Mouse (Mus musculus) gastrocnemius, postnatal 25 days (tissue): ENCODE results near the gene Spns3. TPM values are rescaled to one million over a fixed set of nuclear protein-coding genes. Genes with fewer than 3 reads are reported as not detected.

Experiments
- DNase-seq: peaks from one replicate; pipeline ENCODE4 v3.0.0; 2022
- total RNA-seq, 2 experiments: library from RNA; stranded (reverse); gene quantifications; 1 replicate in 1 of 2; 2 replicates in 1 of 2; pipeline ENCODE4 v1.2.3; 2021

Spns3 gene
- total RNA-seq, 2 experiments from 2014 or later = 0.11 to 0.26 TPM

DNA sequence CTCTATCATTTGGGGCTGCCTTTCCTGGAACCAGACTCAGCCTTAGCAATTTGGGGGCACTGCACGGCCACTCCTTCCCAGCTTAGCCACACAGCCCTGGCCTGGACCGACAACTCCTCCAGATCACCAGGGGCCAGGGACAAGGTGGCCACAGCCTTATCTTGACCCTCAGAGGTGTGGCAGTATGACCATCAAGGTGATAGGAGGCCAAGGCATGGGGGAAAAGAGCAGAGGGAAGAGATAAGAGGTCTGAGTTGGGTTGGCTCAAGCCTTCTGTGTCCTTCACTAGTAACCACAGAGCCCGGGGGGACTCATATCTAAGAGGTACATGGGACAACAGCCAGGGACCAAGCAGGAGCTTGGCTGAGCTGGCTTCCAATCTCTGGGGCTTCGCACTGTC is 68.4 kb downstream of the Spns3 start:
- DNase-seq = no peak

DNA sequence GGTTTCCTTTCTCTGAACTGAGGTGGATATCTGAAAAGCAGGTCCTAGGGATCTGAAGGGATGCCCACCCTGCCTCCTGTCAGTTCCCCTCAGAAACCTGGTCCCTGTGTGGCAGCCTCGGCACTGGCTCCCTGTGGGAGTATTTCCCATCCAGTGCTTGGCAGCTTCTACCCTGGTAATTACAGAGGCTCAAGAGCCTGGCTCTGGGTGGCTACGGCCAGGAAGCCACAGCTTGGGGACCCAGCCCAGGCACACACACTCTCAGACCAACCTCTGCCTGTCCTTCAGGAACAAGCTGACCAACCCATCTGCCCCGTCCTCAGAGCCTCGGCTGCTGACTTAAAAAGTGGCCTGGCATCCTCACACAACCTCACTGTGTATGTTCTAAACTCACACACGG is 69.0 kb downstream of the Spns3 start:
- DNase-seq = no peak

DNA sequence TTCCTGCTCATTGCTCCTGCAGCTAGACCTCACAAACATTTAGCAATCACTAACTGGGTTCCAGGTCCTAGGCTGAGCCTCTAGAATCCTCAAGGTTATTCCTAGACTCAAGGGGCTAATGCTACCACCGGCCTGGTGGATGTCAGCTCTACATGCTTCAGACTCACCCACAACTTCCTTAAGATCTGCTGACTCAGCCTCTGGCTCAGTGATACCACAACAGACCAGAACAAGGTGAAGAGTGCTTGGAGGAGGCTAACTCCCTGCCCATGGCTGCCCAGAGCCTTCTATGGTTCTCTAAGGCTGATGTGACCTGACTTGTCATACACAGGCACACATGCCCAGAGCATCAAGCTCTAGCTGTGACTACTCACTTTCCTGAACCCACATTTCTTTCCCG is 70.8 kb downstream of the Spns3 start:
- no peak for DNase-seq

DNA sequence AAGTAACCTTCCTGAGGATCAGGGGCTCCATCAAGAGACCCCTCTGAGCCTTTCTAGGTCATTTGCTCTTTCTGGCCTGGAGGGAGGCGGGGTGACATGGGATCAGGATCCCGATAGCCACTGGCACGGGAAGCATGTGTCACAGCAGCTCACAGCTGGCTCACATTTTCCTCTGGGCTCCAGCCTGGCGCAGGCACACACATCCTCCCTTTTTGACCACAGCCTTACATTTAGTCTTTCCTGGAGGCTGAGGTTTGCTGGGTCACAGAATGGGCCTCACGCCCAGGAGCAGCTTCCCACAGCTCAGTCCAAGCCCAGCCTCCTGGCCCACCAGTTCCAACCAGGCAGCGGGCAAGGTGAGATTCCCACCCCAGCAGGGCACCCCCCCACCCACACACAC is 72.1 kb downstream of the Spns3 start:
- no peak for DNase-seq

DNA sequence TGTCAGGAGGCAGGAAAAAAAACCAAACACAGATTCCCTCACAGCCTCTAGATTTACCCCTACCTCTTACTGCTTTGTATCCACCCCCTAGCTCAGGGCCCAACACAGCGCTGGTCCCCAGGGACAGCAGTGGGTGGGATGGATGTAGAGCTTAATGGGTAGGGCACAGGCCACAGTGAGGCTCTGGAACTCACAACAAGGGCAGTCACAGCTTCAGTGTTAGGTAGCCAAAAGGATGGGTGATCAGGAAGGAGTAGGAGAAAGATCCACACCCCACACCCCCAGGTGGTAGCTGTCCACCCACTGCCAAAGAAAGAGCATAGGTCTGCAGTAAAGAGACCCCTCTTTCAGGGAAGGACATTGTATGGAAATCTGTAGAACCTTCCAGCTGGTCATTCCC is 72.7 kb downstream of the Spns3 start:
- no peak for DNase-seq

DNA sequence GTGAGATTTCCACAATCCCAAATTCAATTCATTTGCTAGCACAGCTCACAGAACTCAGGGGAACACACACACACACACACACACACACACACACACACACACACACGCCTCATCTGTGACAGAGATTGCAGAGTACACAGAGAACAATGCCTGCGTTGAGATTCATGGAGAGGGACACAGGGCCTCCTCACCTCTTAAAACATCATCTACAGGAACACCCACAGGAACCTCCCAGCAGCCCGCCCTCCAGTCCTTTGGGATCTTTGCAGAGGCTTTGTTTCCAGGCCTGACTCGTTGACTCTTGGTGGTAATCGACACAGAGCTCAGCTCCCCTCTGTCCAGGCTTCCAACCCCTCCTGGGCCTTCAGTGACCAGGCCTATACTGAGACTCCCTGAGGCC is 73.1 kb downstream of the Spns3 start:
- no peak for DNase-seq

DNA sequence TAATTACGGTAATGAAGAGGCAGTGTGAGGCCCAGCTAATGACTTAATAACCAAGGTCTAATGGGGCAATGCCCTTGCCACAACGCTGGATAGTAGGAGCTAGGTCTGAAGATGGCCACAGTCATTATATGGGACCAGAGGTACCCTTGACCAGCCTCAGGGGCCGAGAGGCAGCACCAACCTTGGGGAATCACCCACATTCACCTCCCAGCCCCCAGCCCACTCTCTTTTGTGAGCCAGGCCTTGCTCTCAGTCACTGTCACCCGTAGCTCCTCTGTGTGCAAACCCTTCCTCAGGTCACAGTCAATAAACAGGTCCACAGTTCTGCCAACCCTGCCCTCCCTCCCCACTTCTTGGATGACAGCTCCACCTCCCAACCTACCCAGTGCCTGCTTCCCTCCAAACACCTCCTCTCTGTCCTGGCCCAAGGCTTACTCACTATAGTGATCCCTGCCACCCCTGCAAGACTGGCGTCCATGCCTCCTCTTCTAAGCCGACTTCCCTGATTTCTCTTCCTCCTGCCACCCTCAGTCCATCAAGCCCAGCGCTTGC is 74.2 kb downstream of the Spns3 start:
- DNase-seq = no peak

DNA sequence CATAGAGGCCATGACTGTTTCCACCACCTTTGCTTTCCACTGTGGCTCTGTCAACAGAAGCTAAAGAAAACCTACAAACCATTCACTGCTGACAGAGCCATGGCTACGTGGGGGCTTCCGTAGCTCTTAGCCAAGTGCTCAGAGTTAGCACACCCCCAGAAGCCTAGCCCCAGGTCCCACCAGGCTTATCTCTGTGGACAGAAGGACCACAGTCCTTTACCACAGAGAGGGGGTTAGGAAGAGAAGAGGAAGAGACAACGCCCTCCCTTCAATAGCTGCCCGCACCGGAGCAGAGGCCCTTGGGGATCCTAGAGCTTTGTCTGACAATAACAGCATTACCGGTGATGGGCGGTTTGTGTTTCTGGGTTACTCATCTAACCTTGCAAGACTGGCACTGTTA is 74.9 kb downstream of the Spns3 start:
- no peak for DNase-seq

DNA sequence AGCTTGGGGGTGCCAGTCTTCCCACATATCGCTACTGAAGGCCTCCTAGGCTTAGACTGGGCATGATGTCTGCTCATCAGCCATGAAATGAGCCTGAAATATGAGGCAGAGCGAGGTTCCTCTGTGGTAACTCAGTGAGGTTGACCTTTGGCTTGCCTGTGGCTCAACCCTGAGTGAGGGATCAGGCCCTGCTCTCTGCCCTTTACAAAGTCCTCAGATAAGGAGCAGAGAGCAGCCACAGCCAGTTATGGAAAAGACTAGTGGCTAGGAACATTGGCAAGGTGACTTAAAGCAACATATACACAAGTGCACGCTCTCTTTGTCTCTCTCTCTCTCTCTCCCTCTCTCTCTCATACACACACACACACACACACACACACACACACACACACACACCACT is 75.4 kb downstream of the Spns3 start:
- DNase-seq = no peak

DNA sequence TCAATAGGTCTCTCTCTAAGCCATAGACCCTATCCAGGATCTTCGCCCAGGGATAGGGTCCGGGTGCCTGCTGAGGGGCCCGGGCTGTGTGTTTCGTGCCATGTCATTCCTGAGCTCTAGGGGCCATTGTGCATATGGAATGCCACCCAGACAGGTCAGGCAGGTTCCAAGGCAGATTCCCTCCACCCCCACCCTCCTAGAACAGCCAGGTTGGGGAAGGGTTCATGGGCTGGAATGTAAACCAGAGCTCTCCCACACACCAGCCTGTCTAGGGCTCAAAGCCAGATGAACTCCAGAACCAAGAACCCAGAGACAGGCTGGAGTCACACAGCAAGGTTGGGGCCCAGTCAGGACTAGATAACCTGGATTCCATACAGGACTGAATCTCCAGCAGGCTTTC is 76.8 kb downstream of the Spns3 start:
- DNase-seq = no peak

DNA sequence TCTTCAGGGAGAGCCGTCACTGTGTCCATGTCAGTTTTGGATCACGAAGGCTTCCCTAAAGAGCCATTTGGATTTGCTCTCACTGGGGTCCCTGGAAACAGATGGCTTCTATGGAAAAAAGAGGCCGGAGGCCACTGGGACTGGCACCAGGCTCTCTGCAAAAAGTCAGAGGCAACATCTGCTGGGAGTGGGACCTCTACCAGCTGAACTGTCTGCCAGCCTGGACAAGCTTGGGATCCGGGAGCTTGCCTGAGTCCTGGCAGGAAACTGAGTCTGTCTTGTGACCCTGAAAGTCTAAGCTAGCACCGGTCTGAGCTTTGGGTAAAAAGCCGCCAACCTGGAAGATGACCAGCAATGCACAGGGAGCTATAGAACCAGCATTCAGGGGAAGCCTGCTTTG is 78.9 kb downstream of the Spns3 start:
- no peak for DNase-seq

DNA sequence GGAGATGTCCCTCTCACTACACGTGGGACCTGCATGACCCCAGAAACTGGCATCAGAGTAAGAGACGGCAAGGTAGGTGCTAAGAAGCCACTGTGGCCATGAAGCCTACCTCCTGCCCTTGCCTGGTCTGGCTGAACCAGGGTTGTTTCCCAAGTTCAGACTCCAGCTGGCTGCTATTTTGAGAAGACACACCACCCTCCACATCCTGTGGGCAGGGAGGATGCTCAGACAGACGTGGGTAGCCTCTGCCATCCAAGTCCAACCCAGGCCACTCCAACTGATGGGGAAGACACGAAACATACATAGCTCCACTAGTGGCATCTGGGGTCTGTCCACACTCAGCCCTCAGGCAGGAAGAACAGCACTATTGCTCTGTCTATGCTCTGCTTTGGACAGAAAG is 80.3 kb downstream of the Spns3 start:
- DNase-seq = no peak

DNA sequence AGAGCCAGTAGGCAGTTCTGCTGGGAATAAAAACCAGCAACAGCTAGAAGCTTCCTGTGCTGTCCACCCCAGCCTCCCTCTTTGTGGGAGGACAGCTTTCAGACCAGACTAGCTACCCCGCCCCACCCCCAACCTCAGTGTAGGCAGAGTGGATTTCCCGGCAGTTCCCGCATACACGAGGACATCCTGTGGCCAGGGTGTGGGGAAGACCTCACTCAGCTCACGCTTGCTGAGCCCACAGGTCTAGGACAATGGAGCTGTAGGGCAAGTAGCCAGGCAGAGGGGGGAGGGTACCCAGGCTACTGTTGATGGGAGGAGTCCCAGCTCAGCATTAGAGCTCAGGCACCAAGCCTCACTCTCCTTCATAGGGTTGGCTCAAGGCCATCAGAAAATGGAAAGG is 81.1 kb downstream of the Spns3 start:
- peak; percentile 61 for DNase-seq

DNA sequence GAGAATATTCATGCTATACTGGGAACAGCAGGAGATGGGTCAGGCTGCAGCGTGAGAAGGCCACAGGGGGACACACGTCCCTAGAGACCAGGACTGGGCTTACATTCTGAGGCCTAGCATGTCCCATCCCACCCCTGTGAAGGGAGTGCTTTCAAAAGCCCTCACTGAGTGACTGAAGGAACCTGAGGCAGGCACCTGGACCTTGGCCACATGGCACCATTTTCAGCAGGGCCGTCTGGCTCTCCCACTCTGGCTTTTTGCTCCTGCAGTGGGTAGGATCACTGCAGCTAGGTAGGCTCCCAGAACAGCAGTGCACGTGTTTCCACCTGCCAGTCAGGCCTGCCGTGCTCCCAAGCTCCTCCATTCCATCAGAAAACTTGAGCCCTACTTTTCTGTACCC is 81.8 kb downstream of the Spns3 start:
- DNase-seq = no peak

DNA sequence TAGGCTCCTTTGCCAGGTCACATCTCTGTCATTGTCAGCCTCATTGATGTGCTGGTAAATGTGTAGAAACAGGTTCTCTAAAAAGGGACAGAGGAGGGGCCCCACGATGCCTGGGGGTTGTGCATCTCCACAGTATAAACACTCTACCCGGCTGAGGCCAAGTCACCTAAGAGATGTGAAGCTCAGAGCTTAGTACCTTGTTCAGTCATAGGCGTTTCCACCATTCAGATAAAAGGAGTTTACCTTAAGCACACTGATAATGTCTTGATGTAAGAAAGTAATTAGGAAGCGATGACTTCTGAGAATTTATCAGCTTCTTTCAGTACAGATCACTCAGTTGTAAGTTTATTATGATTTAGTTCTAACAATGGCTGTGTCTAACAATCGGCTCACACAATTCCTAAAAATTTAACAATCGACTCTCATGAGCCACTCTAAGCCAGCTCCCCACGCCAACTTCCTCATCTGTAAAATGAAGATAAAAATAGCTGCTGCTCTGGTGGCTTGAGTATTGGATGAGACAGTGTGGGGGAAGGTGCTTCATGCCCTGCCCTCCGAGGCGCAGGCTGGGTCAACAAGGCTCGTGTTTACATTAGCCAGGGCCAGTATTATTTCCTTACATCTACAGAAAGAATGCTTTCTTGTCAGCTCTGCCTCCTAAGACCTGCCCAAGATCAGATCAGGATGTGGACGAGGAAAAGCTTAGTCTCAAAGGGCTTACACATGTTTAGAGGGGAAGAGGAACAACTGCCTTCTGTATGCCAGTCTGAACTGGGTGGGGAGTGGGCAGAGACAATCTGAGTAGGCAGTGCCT is 83.4 kb downstream of the Spns3 start:
- no peak for DNase-seq

DNA sequence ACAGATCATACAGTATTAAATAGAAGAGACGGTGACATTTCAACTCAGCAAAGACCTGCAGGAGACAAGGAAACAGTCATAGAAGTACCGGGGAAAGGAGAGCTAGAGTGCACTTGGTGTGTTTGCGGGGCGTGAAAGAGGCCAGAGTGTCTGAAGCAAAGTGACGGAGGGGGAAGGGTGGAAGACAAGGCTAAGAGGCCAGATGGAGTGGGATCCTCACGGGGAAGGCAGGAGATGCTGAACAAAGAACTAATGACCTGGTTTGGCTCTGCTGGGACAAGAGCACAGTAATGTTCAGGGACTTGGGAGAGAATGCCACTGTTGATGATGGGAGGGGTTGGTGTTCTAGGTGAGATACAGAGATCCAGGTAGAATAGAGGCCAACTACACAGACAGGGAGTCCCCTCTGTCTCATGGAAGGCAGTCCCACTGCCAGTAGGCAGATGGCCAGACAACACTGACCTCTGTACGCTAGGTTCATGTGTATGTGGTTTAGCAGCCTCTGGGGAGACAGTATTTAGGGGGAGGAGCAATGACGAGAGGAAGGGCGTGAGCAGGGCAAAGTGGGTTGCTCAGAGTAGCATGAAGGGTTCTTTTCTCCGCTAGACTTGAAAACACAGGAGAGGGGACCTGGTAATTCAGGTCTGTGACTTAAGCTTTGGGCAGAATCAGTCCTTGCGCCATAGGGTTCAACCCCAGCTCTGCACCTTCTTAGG is 84.2 kb downstream of the Spns3 start:
- no peak for DNase-seq

DNA sequence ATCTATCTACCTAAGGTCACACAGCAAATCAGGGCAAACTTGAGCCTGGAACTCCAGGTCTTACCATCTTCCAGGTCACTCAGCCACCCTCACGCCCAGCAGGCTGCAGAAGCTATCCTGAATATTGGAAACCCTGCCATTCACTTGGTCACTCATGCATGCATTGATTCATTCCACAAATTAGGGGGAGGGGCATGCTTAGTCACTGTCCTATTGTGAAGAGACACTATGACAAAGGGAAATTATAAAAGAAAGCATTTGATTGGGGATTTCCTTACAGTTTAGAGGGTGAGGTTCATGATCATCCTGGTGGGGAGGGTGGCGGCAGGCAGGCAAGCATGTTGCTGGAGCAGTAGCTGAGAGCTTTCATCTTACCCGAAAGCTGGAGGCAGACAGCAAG is 85.5 kb downstream of the Spns3 start:
- no peak for DNase-seq

DNA sequence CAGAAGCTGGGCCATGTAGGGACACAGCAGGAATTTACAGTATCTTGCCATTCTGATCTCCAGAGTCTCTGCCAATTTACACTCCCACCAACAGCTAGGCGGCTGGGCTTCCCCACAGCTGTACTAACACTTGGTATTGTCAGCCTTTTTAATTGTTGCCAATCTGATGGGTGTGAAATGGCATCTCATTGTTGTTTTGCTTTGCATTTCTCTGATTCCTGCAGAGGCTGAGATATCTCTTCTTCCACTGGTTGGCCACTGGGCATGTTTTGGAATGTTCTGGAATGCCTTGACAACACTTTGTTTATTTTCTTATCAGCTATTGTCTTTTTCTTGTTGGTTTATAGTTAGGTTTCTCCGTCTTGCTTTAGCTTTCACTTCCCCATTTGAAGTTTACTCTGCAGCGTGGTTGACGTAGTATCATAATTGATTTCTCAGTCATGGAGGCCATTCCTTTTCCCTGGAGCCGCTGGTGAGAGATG is 88.8 kb downstream of the Spns3 start:
- no peak for DNase-seq

DNA sequence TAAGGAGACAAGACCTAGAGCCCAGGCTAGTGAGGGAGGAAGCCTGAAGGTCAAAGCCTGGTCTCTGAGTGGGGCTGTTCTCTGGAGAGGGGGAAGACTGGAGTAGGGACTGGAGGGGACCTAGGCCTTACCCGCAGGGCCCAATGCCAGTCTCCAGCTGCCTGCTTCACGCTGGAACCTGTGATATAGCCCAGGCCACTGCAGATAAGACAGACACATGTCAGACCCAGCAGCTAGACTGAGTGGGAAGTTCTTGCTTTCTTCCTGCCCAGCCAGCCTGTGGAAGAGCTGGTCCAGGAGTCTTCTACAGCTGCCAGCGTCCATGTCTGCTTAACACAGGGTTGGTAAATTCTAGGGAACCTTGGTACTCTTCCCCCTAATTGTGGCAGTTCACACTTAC is 91.8 kb downstream of the Spns3 start:
- DNase-seq = no peak

DNA sequence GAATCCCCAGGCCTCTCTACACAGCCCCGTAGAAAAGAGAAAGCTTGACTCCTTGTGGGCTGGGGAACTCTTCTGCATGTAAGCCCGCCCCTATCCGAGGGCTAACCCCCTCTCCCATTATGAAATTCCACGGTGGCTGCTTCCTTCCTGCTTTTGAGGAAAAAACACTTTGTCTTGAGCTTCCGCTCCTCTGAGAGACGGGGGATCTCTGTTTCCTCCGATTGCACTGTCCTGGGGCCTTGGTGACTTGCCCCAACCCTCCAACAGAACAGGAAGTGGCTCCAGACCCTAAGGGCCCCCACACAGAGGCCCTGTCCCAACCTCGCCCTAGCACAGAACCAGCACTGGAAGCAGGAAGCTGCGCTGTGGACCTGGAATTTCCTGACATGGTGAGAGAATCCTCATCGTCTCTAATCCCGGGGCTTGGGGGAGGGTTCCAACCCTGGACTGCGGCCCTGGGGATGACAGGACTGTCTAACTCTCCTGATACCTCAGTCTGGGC is 92.3 kb downstream of the Spns3 start:
- DNase-seq = peak; percentile 55

DNA sequence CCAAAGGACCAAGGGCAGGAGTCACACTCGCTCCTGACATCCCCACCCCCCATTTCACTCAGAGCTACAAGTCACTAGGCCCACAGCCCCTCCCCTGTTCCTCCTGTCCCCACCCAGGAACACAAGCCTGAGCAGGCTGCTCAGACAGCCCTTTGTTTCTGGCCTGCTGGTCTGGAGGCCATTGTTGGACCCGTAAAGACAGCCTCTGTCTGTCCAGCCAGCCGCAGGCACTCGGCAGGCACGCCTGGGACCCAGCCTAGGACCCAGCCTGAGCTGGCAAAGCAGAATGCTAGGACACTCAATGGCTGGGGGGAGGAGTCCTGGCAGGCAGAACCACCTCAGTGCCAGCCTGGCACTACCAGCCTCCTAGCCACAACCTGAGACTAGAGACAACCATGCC is 94.6 kb downstream of the Spns3 start:
- DNase-seq = no peak

DNA sequence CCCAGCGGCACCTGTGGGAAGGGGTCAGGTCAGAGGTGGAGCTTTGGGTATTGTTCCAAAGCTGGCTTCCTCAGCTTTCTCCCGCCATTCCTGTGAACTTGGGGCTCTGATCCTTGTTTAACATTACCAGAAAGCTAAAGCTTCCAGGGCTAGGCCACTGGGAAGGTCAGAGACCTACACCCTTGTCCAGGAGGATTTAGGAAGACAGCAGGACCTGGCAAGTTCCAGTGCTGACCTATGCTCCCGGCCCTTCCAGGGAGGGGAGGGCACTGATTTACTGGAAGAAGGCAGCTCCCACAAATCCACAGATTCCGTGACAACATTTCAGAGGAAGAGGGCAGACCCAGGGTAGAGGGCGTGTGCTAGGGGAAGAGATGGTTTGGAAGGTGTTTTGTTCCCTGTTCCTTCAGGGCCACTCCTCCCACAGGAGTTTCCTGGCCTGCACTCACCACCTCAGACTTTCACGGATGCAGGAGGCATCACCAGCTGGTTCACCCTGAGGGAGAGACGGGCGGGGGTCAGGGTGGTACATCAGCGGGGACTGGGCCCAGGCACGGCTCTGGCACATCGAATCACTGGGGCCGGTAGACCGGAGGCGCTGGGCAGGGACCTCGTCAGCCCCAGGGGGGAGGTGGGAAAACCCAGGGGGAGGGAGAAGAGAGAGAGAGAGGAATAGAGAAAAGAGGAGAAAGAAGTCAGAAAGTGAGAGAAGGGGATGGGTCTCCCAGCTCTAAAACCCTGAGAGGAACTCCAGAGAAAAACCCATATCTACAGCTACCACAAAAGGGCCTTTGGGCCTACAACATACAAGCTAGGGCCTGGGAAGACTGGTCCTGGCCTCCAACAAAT is 97.0 kb downstream of the Spns3 start:
- DNase-seq = no peak
